Mouse (Mus musculus) C2C12 (cell line): ENCODE data around the gene Gm20441.

Experiments
- CEBPB ChIP-seq: IDR thresholded peaks from one replicate; pipeline ENCODE4 v1.6.1; 2011; ENCODE audit warnings: low read depth, mild to moderate bottlenecking, control low read depth, moderate library complexity
- CTCF ChIP-seq: IDR thresholded peaks from one replicate; pipeline ENCODE4 v1.5.1; 2011; ENCODE audit not compliant: control insufficient read depth, insufficient read depth, insufficient read length
- MAX ChIP-seq: IDR thresholded peaks from one replicate; pipeline ENCODE4 v1.6.1; 2011; ENCODE audit warnings: mild to moderate bottlenecking, control low read depth
- MYOD1 ChIP-seq: IDR thresholded peaks from one replicate; pipeline ENCODE4 v1.6.1; 2011; ENCODE audit warnings: low read depth; ENCODE audit not compliant: control insufficient read depth, insufficient read length
- MYOG ChIP-seq: IDR thresholded peaks from one replicate; pipeline ENCODE4 v1.6.1; 2011; ENCODE audit not compliant: control insufficient read depth, insufficient read length; ENCODE audit errors: extremely low read depth
- USF1 ChIP-seq: IDR thresholded peaks from one replicate; pipeline ENCODE4 v1.6.1; 2011; ENCODE audit warnings: low read depth, mild to moderate bottlenecking, control low read depth, moderate library complexity

DNA sequence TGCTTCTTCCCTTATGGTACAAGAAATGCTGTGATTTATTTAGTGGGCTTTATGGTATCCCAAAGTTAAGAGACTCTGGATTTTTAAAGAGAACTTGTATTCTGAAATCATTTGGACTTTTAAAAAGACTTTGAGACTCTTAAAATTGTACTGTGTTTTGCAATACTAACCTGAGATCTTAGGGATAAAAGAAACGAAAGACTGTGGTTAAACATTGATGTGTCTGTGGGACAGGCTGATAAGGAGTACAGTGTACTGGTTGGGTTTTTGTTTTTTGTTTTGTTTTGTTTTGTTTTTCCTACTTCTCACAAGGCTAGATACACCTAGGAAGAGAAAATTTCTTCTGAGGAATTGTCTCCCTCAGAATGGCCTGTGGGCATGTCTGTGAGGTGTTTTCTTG lies 4.7 kb upstream of the Gm20441 start:
- TF ChIP-seq CTCF (no peak), MAX (no peak), MYOD1 (no peak), USF1 (no peak), MYOG (no peak), CEBPB (no peak)
